Mouse (Mus musculus) adrenal gland (tissue): Measurements from ENCODE around the gene AC124502.3.
"Not testable (repeated sequence)": the region's sequence is repeated elsewhere in the genome, so short reads cannot be mapped to it uniquely, and the experiment has no call there.

Source experiments
- intact Hi-C: fragments of 180-260 bp; cut with DNase I; formaldehyde crosslinking; loops from one replicate; pipeline ENCODE4 v1.15.1; 2025
- long read RNA-seq, 2 experiments: library from polyadenylated mRNA; unstranded; transcript quantifications; one replicate each; pipeline ENCODE4 v2.0.0; 2020; ENCODE audit warnings: borderline replicate concordance in 1 of 2; ENCODE audit not compliant: insufficient replicate concordance in 1 of 2

AC124502.3 gene
- long read RNA-seq, experiment 1, partial matches to known transcripts, result 3 of 5 reads
- long read RNA-seq, experiment 1, other reads (novel, unspliced or antisense), result 2 of 5 reads
- long read RNA-seq, experiment 2, partial matches to known transcripts, result 2 of 4 reads
- long read RNA-seq, experiment 2, other reads (novel, unspliced or antisense), result 2 of 4 reads

GRCm38 (mm10) chr19:5038709-5039156 is at the start of gene AC124502.3, which contains the start of gene B4gat1:
AC124502.3 (plus strand) TSS chr19:5038891.
B4gat1 (plus strand) TSS chr19:5038826.
- intact Hi-C loops, result no loop called here

DNA sequence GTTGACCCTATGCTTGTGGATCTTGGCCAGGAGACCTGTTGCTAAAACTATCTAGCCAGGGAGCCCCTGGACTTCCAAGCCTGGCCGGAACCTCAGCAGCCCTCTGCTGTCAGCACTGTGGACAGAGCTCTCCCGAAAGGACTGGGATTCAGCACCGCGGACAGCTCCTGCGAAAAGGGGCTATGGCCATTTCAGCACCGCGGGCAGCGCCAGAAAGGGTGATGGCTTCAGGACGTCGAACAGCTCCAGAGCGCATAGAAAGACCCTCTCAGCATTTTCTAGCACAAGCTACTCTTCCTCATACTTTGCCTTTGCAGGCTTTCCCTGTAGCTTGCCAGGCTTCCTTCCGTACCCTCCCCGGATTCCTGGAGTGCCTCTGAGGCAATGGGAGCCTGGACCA is 49.7 kb upstream of the AC124502.3 start:
- intact Hi-C loops, result no loop called here

GRCm38 (mm10) chr19:4989434-4990255 is 49.0 kb upstream of the AC124502.3 start:
- intact Hi-C loops, result no loop called here

- intact Hi-C loops, result no loop called here
Measured at GRCm38 (mm10) chr19:4990256-4990625, 48.5 kb upstream of the AC124502.3 start, which contains the start of gene Npas4. Npas4 (minus strand) TSS chr19:4990316.

DNA sequence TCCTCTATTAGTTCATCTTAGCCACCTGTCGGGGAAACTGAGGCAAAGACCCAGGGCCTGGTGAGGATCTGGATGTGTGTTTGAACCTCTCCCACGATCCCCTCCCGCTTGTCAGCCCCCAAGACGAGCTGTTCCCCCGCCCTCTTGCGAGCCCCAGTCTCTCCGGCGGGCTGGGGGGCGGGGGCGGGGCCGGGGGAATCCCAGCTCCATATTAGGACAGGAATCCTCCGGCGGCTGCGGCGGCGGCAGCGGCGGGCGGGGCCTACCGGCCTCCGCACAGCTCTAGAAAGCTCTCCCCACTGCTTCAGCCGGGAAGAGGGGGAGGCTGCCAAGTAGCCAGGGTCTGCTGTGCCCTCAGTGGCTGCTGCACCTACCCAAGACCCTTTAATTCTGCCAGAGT is 48.0 kb upstream of the AC124502.3 start:
- intact Hi-C loops, result no loop called here

GRCm38 (mm10) chr19:4992371-4992770 is 46.3 kb upstream of the AC124502.3 start:
- intact Hi-C loops, result no loop called here

- intact Hi-C loops, result no loop called here
Measured at GRCm38 (mm10) chr19:4992904-4993303, 45.8 kb upstream of the AC124502.3 start.

- intact Hi-C loops, result no loop called here
Measured at GRCm38 (mm10) chr19:4994043-4994442, 44.6 kb upstream of the AC124502.3 start.

DNA sequence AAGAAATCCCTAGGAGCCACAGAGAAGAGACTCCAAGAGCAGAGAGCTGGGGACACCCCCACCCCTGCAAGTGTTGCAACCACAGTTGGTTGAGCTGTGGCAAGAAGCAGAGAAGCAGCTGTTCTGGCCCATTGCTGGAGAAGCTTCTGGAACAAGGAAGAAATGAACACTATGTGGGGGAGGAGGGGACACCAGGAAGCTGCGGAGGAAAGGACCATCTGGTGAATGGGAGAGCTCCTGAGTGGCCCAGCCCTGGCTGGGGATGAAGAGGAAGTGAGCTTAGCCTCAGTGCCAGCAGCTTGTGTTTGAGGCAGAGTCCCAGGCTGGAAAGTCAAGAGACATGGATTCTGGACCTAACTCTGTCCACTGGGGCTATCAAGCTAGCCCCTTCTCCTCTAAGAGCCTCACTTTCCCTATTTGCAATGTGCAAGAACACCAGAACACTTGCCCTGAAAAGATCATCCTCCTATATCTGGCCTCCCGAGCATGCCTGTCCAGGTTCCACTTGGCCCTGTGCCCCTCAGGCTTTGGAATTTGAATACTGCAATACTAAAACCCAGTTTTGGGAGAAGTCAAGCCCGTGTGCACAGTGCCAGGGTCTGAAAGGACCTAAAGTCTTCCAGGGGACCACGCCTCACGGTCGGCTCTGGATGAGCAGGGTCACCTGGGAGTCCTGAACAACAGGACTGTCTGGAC is 39.1 kb upstream of the AC124502.3 start:
- intact Hi-C loops, result no loop called here

DNA sequence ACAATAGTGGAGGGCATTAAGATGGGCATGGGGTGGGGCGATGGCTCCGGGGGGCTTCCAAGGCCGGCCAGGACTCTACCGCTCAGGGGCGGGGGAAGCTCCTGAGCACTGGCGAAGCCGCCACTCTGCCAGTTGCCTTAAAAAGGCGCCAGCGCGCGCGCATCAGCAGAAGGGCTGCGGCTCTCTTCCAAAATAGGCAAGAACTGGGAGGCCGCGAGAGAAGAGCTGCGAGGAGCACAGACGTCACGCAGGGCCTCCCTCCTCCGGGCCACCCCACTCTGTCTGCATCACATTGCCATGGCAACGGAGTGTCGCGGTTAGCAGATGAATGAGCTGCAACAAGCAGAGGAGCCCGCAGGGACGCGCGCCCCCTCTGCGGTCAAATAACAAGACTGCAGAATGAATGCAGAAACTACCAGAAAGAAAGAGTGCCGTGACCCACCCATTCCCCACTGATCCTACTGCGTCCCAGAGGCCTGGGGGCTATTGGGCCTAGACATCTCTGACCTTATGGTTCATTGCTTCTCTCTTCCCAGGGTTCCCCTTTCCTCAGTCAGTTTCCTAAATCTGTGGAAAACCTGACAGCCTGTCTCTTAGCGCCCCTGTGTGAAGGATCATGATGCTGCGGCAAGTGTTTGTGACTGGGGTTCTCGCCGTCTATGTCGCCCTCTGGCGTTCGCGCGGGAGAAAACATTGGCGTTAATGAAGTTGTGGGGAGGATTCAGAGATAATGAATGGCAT is 36.9 kb upstream of the AC124502.3 start:
- intact Hi-C loops, result loop anchor here (1.0 kb wide), 1 partner anchor 21 kb away; no protein-coding TSS in a partner anchor

GRCm38 (mm10) chr19:5003644-5004043 is 35.0 kb upstream of the AC124502.3 start:
- intact Hi-C loops, result not testable (repeated sequence)

DNA sequence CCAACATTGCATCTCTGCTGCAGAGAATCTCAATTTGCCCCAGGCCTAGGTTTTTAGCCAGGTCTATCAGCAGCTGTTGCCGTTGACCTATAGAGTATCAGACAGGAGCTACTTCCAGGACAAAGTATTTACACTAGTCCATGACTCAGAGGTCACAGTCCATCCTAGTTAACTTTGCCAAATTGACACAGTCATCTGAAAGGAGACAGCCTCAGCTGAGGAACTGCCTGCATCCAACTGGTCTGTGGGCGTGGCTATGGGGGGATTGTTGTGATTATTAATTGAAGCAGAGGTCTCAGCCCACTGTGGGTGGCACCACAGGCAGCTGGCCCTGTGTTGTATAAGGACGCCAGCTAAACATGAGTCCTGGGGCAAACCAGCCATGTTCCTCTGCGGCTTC is 33.8 kb upstream of the AC124502.3 start:
- intact Hi-C loops, result no loop called here

DNA sequence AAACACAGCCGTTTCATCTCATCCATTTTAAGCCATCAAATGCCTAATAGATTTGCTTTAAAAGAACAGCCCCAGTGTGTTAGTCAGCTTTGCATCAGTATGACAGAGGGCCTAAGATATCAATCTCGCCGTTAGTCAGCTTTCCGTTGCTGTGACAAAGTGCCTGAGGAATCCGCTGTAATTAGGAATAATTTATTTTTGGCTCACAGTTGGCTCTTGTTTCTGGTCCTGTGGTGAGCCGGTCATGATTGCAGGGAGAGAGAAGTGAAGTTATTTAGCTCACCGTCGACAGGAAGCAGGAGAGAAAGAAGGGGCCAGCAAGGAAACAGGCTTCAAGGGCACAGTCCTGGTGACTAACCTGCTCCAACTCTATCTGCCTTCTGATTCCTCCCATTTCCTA is 25.6 kb upstream of the AC124502.3 start:
- intact Hi-C loops, result no loop called here

GRCm38 (mm10) chr19:5014961-5015398 is 23.7 kb upstream of the AC124502.3 start:
- intact Hi-C loops, result loop anchor here (5.0 kb wide), 1 partner anchor 57 kb away; no protein-coding TSS in a partner anchor

DNA sequence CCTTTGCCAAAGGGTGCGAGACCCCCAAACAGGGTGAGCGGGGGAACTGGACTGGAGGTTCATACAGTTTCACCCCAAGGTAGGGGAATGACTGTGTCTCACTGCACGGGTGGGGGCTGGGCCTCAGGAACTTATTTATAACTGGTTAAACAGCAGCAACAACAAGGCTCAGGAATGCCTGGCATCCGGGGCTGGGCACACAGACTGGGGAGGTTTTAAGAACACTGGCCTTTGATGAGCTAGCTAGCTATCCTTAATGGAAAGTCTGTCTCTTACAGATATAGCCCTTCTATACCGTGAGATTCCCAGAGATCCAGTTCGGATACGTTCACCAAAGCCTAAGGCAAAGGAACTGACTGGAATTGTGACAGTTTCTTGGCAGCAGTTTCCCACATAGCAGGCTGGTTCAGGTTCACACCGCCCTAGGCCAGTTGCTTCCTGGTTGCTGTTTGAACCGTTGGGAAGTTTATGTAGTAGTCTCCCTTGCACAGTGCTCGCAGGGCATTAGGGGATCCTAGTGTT is 22.4 kb upstream of the AC124502.3 start:
- intact Hi-C loops, result loop anchor here (5.0 kb wide), 1 partner anchor 56 kb away; no protein-coding TSS in a partner anchor

DNA sequence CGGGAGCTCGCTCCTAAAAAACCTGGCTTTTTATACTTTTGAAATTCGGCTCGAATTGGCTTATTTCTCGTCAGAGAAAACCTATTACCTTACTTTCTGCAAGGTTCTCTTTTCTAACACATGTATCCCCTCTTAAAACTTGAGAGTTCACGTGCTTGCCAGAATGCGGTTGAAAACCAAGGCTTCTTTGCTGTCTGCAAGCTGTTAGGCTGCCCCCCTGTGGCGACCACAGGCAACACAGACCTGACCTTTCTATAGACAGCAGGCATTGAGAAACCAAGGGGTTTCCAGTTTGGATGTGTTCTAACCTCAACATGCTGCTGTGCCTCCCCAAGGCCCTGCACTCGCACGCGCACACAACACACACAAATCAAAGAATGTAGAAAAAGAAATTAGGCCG is 21.9 kb upstream of the AC124502.3 start:
- intact Hi-C loops, result loop anchor here (5.0 kb wide), 1 partner anchor 56 kb away; no protein-coding TSS in a partner anchor

GRCm38 (mm10) chr19:5017611-5018010 is 21.1 kb upstream of the AC124502.3 start:
- intact Hi-C loops, result loop anchor here (5.0 kb wide), 1 partner anchor 55 kb away; no protein-coding TSS in a partner anchor

DNA sequence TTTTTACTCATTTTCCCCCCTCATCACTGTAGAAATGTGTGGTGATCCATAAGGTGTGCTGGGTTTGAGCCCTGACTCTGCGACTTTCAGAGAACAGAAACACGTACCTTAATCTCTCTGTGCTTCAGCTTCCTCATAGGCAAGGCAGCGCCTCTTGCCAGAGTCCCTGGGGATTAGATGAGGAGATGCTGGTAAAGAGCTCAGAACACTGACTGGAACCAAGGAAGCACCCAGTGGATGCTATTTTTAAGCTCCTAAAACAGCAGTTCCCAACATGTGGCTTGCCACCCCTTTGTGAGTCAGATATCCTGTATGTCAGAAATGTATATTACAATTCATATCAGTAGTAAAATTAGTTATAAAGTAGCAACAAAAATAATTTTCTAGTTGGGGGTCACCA is 20.5 kb upstream of the AC124502.3 start:
- intact Hi-C loops, result loop anchor here (5.0 kb wide), 1 partner anchor 54 kb away; no protein-coding TSS in a partner anchor

GRCm38 (mm10) chr19:5021416-5021815 is 17.3 kb upstream of the AC124502.3 start:
- intact Hi-C loops, result no loop called here

GRCm38 (mm10) chr19:5023621-5024479 is 14.8 kb upstream of the AC124502.3 start, which contains the start of gene Slc29a2:
Slc29a2 (plus strand) TSS chr19:5023860.
- intact Hi-C loops, result no loop called here
